Mouse (Mus musculus) kidney, postnatal 0 days (tissue): Measurements from ENCODE around the gene Mbtps1. TPM values are rescaled to one million over a fixed set of nuclear protein-coding genes. Genes with fewer than 3 reads are reported as not detected.

Experiments used
- ATAC-seq: fragments of 200-750 bp; cut with Nextera tagmentation; replicated peaks from 2 replicates; pipeline ENCODE4 v1.8.0; 2017; ENCODE audit warnings: low read depth, moderate number of reproducible peaks, moderate TSS enrichment, moderate library complexity; ENCODE audit not compliant: low FRiP score
- DNase-seq: peaks from one replicate; pipeline ENCODE4 v3.0.0-alpha.2; 2016; ENCODE audit warnings: low spot score
- H3K27ac ChIP-seq: fragments of 300-500 bp; sonication (generic); 2 replicates; pipeline ENCODE4 v1.5.1; 2014; ENCODE audit warnings: mild to moderate bottlenecking
- H3K27me3 ChIP-seq: fragments of 300-500 bp; sonication (generic); 2 replicates; pipeline ENCODE4 v1.6.1; 2014; ENCODE audit warnings: low read length, mixed read lengths; ENCODE audit not compliant: insufficient read depth
- H3K36me3 ChIP-seq: fragments of 300-500 bp; sonication (generic); 2 replicates; pipeline ENCODE4 v1.6.1; 2014; ENCODE audit warnings: low read length, mixed read lengths; ENCODE audit not compliant: insufficient read depth
- H3K4me1 ChIP-seq: fragments of 300-500 bp; sonication (generic); replicated peaks from 2 replicates; pipeline ENCODE4 v1.6.1; 2014; ENCODE audit warnings: antibody characterized with exemption, low read length, mixed read lengths; ENCODE audit not compliant: insufficient read depth
- H3K4me2 ChIP-seq: fragments of 300-500 bp; sonication (generic); 2 replicates; pipeline ENCODE4 v1.6.1; 2014; ENCODE audit warnings: mild to moderate bottlenecking, low read length, moderate library complexity, mixed read lengths
- H3K4me3 ChIP-seq: fragments of 300-500 bp; sonication (generic); replicated peaks from 2 replicates; pipeline ENCODE4 v1.5.1; 2014; ENCODE audit warnings: low read depth, low read length
- H3K9ac ChIP-seq: fragments of 300-500 bp; sonication (generic); 2 replicates; pipeline ENCODE4 v1.6.1; 2014; ENCODE audit warnings: low read depth, low read length
- H3K9me3 ChIP-seq: fragments of 300-500 bp; sonication (generic); replicated peaks from 2 replicates; pipeline ENCODE4 v1.6.1; 2016; ENCODE audit warnings: low read length, inconsistent platforms, mixed read lengths
- CTCF ChIP-seq: IDR thresholded peaks from 2 replicates; pipeline ENCODE4 v1.5.1; 2016; ENCODE audit warnings: antibody characterized with exemption, low read depth, mild to moderate bottlenecking, moderate library complexity
- WGBS: fragments of 180-500 bp; shearing (Covaris S2); extraction: QIAGEN DNeasy Blood & Tissue Kit; methylation state at CpG from one replicate; pipeline ENCODE4 v1.1.7; 2014; 5-methylcytosine and 5-hydroxymethylcytosine counted together
- polyA plus RNA-seq: library from polyadenylated mRNA; unstranded; fragments of >200 nt; fragmentation: Nextera tagmentation; extraction: Ambion mirVana; gene quantifications from 2 replicates; pipeline ENCODE4 v1.2.1, GENCODE M21; 2015

Mbtps1 gene
- polyA plus RNA-seq, 1 experiment from 2014 or later: 78.4 TPM

GRCm38 (mm10) chr8:119568251-119568650 lies 9.7 kb upstream of the Mbtps1 start:
- no peak for TF ChIP-seq CTCF
- no peak overlapping the region for H3K4me3 ChIP-seq
- no peaks in the 10 kb centered on the region for H3K4me1 ChIP-seq
- WGBS: 80% methylated on average over 9 of the region's 9 CpGs
- H3K4me2 ChIP-seq: no peak overlapping the region
- H3K9ac ChIP-seq: no peak overlapping the region
- H3K36me3 ChIP-seq: peaks cover 33% of the 10 kb centered on the region
- no peaks in the 10 kb centered on the region for H3K27me3 ChIP-seq
- H3K27ac ChIP-seq: no peak overlapping the region
- ATAC-seq: no peak
- H3K9me3 ChIP-seq: no peaks in the 10 kb centered on the region
- DNase-seq: no peak

DNA sequence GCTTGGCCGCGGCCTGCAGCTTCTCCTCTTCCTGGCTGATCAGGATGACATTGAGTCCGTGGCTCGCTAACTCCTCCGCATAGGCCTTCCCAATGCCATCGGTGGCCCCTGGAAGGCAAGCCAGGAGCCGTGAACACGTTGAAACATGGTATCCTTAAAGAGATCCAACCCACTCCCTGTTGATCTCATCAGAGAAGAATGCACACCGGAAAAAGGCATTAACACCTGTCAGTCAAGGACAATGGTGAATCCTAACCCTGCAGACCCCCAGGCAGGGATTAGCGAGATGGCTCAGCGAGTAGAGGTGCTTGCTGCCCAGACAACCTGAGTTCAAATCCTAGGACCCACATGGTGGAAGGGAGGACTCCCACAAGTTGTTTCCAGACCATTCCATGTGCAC lies 7.8 kb upstream of the Mbtps1 start:
- Histone ChIP-seq H3K27ac (no peak overlapping the region), H3K9me3 (no peaks in the 10 kb centered on the region), H3K4me3 (no peak overlapping the region), H3K36me3 (peaks cover 42% of the 10 kb centered on the region), H3K27me3 (no peaks in the 10 kb centered on the region), H3K4me2 (no peak overlapping the region), H3K4me1 (no peaks in the 10 kb centered on the region), H3K9ac (no peak overlapping the region)
- DNase-seq (no peak), ATAC-seq (no peak)
- WGBS: 77% methylated on average over 11 of the region's 11 CpGs
- TF ChIP-seq CTCF: no peak

GRCm38 (mm10) chr8:119563849-119564251 lies 5.3 kb upstream of the Mbtps1 start:
- no peaks in the 10 kb centered on the region for H3K9me3 ChIP-seq
- no peak overlapping the region for H3K4me3 ChIP-seq
- no peak overlapping the region for H3K27ac ChIP-seq
- no peak overlapping the region for H3K9ac ChIP-seq
- no peaks in the 10 kb centered on the region for H3K27me3 ChIP-seq
- H3K4me1 ChIP-seq: 0 out of 2 replicates have a peak, but pooled peaks cover 3% of the 10 kb centered on the region
- TF ChIP-seq CTCF: no peak
- peaks cover 42% of the 10 kb centered on the region for H3K36me3 ChIP-seq
- WGBS: 90% methylated on average over 14 of the region's 14 CpGs
- no peak overlapping the region for H3K4me2 ChIP-seq
- DNase-seq: no peak
- ATAC-seq: no peak

DNA sequence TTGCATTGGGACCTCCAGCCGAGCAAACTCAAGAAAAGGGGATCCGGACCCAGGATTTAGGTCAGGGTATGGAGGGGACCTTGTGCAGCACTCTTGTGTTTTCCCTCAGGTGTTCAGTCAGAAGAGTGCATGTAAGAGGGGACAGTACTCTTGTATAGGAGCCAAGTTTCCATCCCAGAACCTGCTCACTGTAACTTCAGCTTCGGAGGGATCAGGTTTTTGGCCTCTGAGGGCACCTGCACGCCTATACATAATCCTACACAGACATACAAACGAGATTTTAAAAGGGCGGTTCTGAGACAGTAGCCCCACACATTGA lies 826 bp upstream of the Mbtps1 start:
- peaks cover 19% of the 10 kb centered on the region; the same call in 1 of the 2 replicates for H3K36me3 ChIP-seq
- H3K4me3 ChIP-seq: 0 out of 2 replicates have a peak overlapping the region, but pooled peaks have one; percentile 75
- H3K27ac ChIP-seq: peak overlapping the region; percentile 58; the same call in 1 of the 2 replicates
- H3K9ac ChIP-seq: peak overlapping the region; percentile 46; the same call in 1 of the 2 replicates
- DNase-seq: no peak
- H3K4me1 ChIP-seq: peaks cover 3% of the 10 kb centered on the region; the same call in 1 of the 2 replicates
- no peak for TF ChIP-seq CTCF
- 95% methylated on average over 6 of the region's 6 CpGs for WGBS
- H3K27me3 ChIP-seq: no peaks in the 10 kb centered on the region
- H3K9me3 ChIP-seq: no peaks in the 10 kb centered on the region
- no peak for ATAC-seq
- peak overlapping the region; percentile 43; the same call in 1 of the 2 replicates for H3K4me2 ChIP-seq

- Histone ChIP-seq H3K4me3 (peak overlapping the region; percentile 75), H3K9me3 (no peaks in the 10 kb centered on the region), H3K36me3 (peaks cover 7% of the 10 kb centered on the region; the same call in 1 of the 2 replicates), H3K27ac (peak overlapping the region; percentile 93), H3K27me3 (no peaks in the 10 kb centered on the region), H3K9ac (peak overlapping the region; percentile 87), H3K4me2 (peak overlapping the region; percentile 76), H3K4me1 (peaks cover 3% of the 10 kb centered on the region; the same call in 1 of the 2 replicates)
- DNase-seq (peak; percentile 86), ATAC-seq (peak; percentile 88)
- WGBS: under 1% methylated on average over 48 of the region's 55 CpGs
- TF ChIP-seq CTCF: no peak; the same call in 1 of the 2 replicates
Measured at GRCm38 (mm10) chr8:119557821-119558602, 523 bp downstream of the Mbtps1 start.

- no peaks in the 10 kb centered on the region for H3K27me3 ChIP-seq
- ATAC-seq: no peak
- H3K4me3 ChIP-seq: peak overlapping the region; percentile 75
- 0 out of 2 replicates have a peak, but pooled peaks cover under 1% of the 10 kb centered on the region for H3K36me3 ChIP-seq
- H3K27ac ChIP-seq: no peak overlapping the region
- no peak for DNase-seq
- H3K9ac ChIP-seq: peak overlapping the region; percentile 87; the same call in 1 of the 2 replicates
- H3K4me1 ChIP-seq: peaks cover 3% of the 10 kb centered on the region; the same call in 1 of the 2 replicates
- no peak for TF ChIP-seq CTCF
- WGBS: 66% methylated on average over 9 of the region's 9 CpGs
- H3K4me2 ChIP-seq: peak overlapping the region; percentile 76
- H3K9me3 ChIP-seq: no peaks in the 10 kb centered on the region
Measured at GRCm38 (mm10) chr8:119557132-119557531, 1.4 kb downstream of the Mbtps1 start.
